Mouse (Mus musculus): ENCODE measurements around the gene Zfp617. TPM values are rescaled to one million over a fixed set of nuclear protein-coding genes. Genes with fewer than 3 reads are reported as not detected.
A peak's percentile ranks its signal among the peaks of the same experiment; 100 is the strongest.
"Not testable (repeated sequence)": the region's sequence is repeated elsewhere in the genome, so short reads cannot be mapped to it uniquely, and the experiment has no call there.

Gene Zfp617
- total RNA-seq, 2 experiments from 2014 or later, result 29.5 to 29.6 TPM

GRCm38 (mm10) chr8:71952961-71953700 lies 44.7 kb downstream of the Zfp617 start:
- not testable (repeated sequence) for DNase-seq

GRCm38 (mm10) chr8:71954666-71955065 lies 46.2 kb downstream of the Zfp617 start:
- no peak for DNase-seq

GRCm38 (mm10) chr8:71960483-71960882 lies 52.0 kb downstream of the Zfp617 start:
- no peak for DNase-seq

GRCm38 (mm10) chr8:71961796-71962195 lies 53.4 kb downstream of the Zfp617 start:
- no peak for DNase-seq

- no peak for DNase-seq
Observed at GRCm38 (mm10) chr8:71964051-71964450, 55.6 kb downstream of the Zfp617 start.

- no peak for DNase-seq
Observed at GRCm38 (mm10) chr8:71965166-71965565, 56.7 kb downstream of the Zfp617 start.

- no peak for DNase-seq
Observed at GRCm38 (mm10) chr8:71966411-71966810, 58.0 kb downstream of the Zfp617 start.

- no peak for DNase-seq
Observed at GRCm38 (mm10) chr8:71967261-71967660, 58.8 kb downstream of the Zfp617 start.

GRCm38 (mm10) chr8:71968100-71968499 lies 59.7 kb downstream of the Zfp617 start:
- no peak for DNase-seq

GRCm38 (mm10) chr8:71968636-71969035 lies 60.2 kb downstream of the Zfp617 start:
- DNase-seq, result no peak

- DNase-seq, result peak; percentile 33
Observed at GRCm38 (mm10) chr8:71971945-71972344, 63.5 kb downstream of the Zfp617 start.

GRCm38 (mm10) chr8:71974211-71974610 lies 65.8 kb downstream of the Zfp617 start:
- DNase-seq, result no peak

GRCm38 (mm10) chr8:71981032-71981431 lies 72.6 kb downstream of the Zfp617 start:
- DNase-seq, result no peak

- no peak for DNase-seq
Observed at GRCm38 (mm10) chr8:71981456-71981855, 73.0 kb downstream of the Zfp617 start.

Other genes starting within 250 kb of the Zfp617 start
- 1 to 10 TPM; 1.3 to 1.4 TPM for gene Unc13a, start 236.9 kb upstream of the Zfp617 start, total RNA-seq (2021)
- gene Jak3, start 232.3 kb upstream of the Zfp617 start, total RNA-seq (2021), result 10 to 100 TPM; 15.8 TPM
- 1 to 10 TPM; 6.6 to 6.9 TPM for gene Insl3, start 219.4 kb upstream of the Zfp617 start, total RNA-seq (2021)
- gene B3gnt3, start 206.8 kb upstream of the Zfp617 start, total RNA-seq (2021), result 1 to 10 TPM; 7.5 to 7.6 TPM
- gene Fcho1, start 182.9 kb upstream of the Zfp617 start, total RNA-seq (2021), result 1 to 10 TPM; 1.6 to 2.4 TPM
- 1 to 10 TPM; 6.8 to 7.3 TPM for gene Zfp709, start 26.6 kb upstream of the Zfp617 start, total RNA-seq (2021)
- 1 to 10 TPM; 2.4 to 5.1 TPM for gene Zfp882, start within 50 bp of the Zfp617 start, total RNA-seq (2021)
- gene Zfp961, start 42.4 kb downstream of the Zfp617 start, total RNA-seq (2021), result 10 to 100 TPM in 1 of 2 experiments, 1 to 10 TPM in 1; 8.8 to 12.3 TPM
- under 1 TPM; 0.21 to 0.38 TPM for gene Cyp4f18, start 101.0 kb downstream of the Zfp617 start, total RNA-seq (2021)
- not detected for gene Olfr372, start 132.6 kb downstream of the Zfp617 start, total RNA-seq (2021)
- gene Olfr373, start 174.5 kb downstream of the Zfp617 start, total RNA-seq (2021), result not detected
- not detected for gene Olfr374, start 198.4 kb downstream of the Zfp617 start, total RNA-seq (2021)
- 100 to 1,000 TPM; 269 to 284 TPM for gene Tpm4, start 226.3 kb downstream of the Zfp617 start, total RNA-seq (2021)

All from heart, postnatal 4 days (tissue).